Mouse (Mus musculus): ENCODE measurements around the gene Ino80e. TPM values are rescaled to one million over a fixed set of nuclear protein-coding genes. Genes with fewer than 3 reads are reported as not detected.

Gene Ino80e
- total RNA-seq (2023), result 60.5 TPM

GRCm38 (mm10) chr7:126862147-126862784 is at the start of gene Ino80e:
Ino80e (minus strand) TSS chr7:126862377.

GRCm38 (mm10) chr7:126884286-126885164 is 22.3 kb upstream of the Ino80e start, which contains the start of gene Taok2:
Taok2 (minus strand) TSS chr7:126884703.

GRCm38 (mm10) chr7:126861429-126862130 is 597 bp downstream of the Ino80e start, which contains the start of gene Hirip3:
Hirip3 (plus strand) TSS chr7:126861972.

GRCm38 (mm10) chr7:126847116-126847420 is 15.1 kb downstream of the Ino80e start, which contains the start of gene Doc2a:
Doc2a (plus strand) TSS chr7:126847416.

GRCm38 (mm10) chr7:126831539-126831938 is 30.6 kb downstream of the Ino80e start, which contains the start of gene 4930451I11Rik:
4930451I11Rik (minus strand) TSS chr7:126831639.

Other genes with a start within 250 kb of the Ino80e start
- gene Nupr1, start 231.5 kb downstream of the Ino80e start, total RNA-seq (2023), result not detected
- gene Sgf29, start 213.1 kb downstream of the Ino80e start, total RNA-seq (2023), result 58.8 TPM
- 0.59 TPM for gene Sult1a1, start 185.9 kb downstream of the Ino80e start, total RNA-seq (2023)
- 127 TPM for gene Bola2, start 167.0 kb downstream of the Ino80e start, total RNA-seq (2023)
- 6.8 TPM for gene Slx1b, start 166.6 kb downstream of the Ino80e start, total RNA-seq (2023)
- 1,152 TPM for gene Coro1a, start 154.6 kb downstream of the Ino80e start, total RNA-seq (2023)
- gene Mapk3, start 102.8 kb downstream of the Ino80e start, total RNA-seq (2023), result 29.3 TPM
- gene Gdpd3, start 96.0 kb downstream of the Ino80e start, total RNA-seq (2023), result 2.6 TPM
- 256 TPM for gene Ypel3, start 85.4 kb downstream of the Ino80e start, total RNA-seq (2023)
- gene Tbx6, start 80.9 kb downstream of the Ino80e start, total RNA-seq (2023), result 8.0 TPM
- gene Ppp4c, start 69.9 kb downstream of the Ino80e start, total RNA-seq (2023), result 239 TPM
- gene Fam57b, start 64.7 kb downstream of the Ino80e start, total RNA-seq (2023), result not detected
- not detected for gene 4930451I11Rik, start 30.7 kb downstream of the Ino80e start, total RNA-seq (2023)
- not detected for gene Doc2a, start 15.0 kb downstream of the Ino80e start, total RNA-seq (2023)
- 24.4 TPM for gene Hirip3, start 405 bp downstream of the Ino80e start, total RNA-seq (2023)
- gene Taok2, start 22.3 kb upstream of the Ino80e start, total RNA-seq (2023), result 72.3 TPM
- gene Tmem219, start 60.5 kb upstream of the Ino80e start, total RNA-seq (2023), result 22.6 TPM
- 37.3 TPM for gene Kctd13, start 66.5 kb upstream of the Ino80e start, total RNA-seq (2023)
- not detected for gene Asphd1, start 87.2 kb upstream of the Ino80e start, total RNA-seq (2023)
- 6.1 TPM for gene Sez6l2, start 88.2 kb upstream of the Ino80e start, total RNA-seq (2023)
- 99.9 TPM for gene Cdipt, start 113.5 kb upstream of the Ino80e start, total RNA-seq (2023)
- 0.62 TPM for gene Cdiptos, start 113.7 kb upstream of the Ino80e start, total RNA-seq (2023)
- 25.5 TPM for gene Mvp, start 152.2 kb upstream of the Ino80e start, total RNA-seq (2023)
- gene Pagr1b, start 154.1 kb upstream of the Ino80e start, total RNA-seq (2023), result 5.4 TPM
- 26.5 TPM for gene Pagr1a, start 155.0 kb upstream of the Ino80e start, total RNA-seq (2023)
- gene Gm42742, start 158.7 kb upstream of the Ino80e start, total RNA-seq (2023), result 32.5 TPM
- 5.3 TPM for gene Prrt2, start 158.8 kb upstream of the Ino80e start, total RNA-seq (2023)
- gene Maz, start 164.7 kb upstream of the Ino80e start, total RNA-seq (2023), result 197 TPM
- gene Kif22, start 180.1 kb upstream of the Ino80e start, total RNA-seq (2023), result 3.0 TPM
- not detected for gene Zg16, start 225.0 kb upstream of the Ino80e start, total RNA-seq (2023)
- gene AI467606, start 229.0 kb upstream of the Ino80e start, total RNA-seq (2023), result 36.6 TPM

All from CD4-positive naive resting alpha-beta T cell, adult 76 days (primary cell).